Mouse (Mus musculus) induced T-regulatory cell, adult 2 months (primary cell): ENCODE results near the gene Rnaseh2a.

Source experiments
- DNase-seq: peaks from one replicate; pipeline ENCODE4 v3.0.0-alpha.2; 2012; ENCODE audit warnings: low read depth

Gene Rnaseh2a

GRCm38 (mm10) chr8:84969241-84970134 lies at the start of gene Rnaseh2a, which contains the start of the genes Gm49661 and Prdx2:
TSS of gene Rnaseh2a (minus strand) at chr8:84969767.
TSS of gene Gm49661 (minus strand) at chr8:84969433.
TSS of gene Prdx2 (plus strand) at chr8:84969587.
- peak; percentile 83 for DNase-seq

DNA sequence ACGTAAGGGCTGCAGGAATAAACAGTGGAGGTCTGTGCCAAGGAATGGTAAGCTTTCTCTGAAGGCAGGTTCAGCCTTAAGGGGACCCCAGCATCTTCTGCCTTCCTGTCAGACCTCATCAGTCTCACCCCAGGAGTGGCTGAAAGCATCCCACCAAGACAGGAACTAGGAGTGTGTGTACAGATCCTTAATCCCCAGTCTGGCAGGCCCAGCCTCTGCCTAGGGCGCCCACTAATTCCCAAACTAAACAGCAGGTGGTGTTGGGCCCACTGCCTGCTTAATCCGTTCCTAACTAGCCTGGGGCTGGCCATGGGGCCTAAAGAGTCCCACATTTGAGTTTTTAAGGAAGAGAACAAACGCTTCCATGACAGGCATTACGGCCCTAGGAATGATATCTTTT lies 47.6 kb upstream of the Rnaseh2a start:
- DNase-seq, result no peak

DNA sequence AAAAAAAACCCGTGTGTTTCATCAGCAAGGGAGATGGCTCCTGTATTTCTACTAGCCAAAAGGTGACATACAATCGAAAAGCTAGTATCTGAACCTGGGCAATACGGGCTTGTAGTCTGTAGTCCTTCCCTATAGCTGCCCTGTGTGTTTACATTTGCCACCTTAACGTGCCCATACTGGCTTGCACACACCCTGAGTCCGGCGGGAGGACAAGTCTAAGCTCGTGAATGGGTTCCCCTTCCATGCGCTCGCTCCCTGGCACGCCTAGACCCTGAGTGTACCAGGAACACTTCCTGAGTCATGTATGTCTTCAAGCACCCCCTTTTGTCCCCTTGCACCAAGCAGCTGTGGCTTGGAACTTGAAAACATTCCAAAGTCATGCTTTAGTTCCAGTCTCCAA lies 47.2 kb upstream of the Rnaseh2a start:
- no peak for DNase-seq

DNA sequence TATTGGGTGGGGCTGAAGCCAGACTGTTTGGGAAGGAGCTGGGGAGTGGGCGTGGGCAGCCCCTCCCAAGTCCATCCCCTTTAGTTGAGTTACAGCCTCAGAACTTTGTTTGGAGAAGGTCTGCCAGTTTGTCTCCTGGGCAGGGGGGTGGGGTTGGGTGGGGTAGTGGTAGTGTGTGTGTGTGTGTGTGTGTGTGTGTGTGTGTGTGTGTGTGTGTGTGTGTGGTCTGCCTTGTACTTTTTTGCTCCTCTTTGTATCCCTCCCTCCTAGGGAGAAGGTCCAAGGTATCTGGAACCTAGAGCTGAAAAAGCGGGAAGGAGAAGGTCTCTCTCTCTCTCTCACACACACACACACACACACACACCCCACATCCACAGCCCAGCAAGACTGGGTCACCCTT lies 44.9 kb upstream of the Rnaseh2a start, which contains the start of gene Best2:
Gene Best2, minus strand, starts transcription at position 101 of the 400 bp plus-strand sequence.
- no peak for DNase-seq

DNA sequence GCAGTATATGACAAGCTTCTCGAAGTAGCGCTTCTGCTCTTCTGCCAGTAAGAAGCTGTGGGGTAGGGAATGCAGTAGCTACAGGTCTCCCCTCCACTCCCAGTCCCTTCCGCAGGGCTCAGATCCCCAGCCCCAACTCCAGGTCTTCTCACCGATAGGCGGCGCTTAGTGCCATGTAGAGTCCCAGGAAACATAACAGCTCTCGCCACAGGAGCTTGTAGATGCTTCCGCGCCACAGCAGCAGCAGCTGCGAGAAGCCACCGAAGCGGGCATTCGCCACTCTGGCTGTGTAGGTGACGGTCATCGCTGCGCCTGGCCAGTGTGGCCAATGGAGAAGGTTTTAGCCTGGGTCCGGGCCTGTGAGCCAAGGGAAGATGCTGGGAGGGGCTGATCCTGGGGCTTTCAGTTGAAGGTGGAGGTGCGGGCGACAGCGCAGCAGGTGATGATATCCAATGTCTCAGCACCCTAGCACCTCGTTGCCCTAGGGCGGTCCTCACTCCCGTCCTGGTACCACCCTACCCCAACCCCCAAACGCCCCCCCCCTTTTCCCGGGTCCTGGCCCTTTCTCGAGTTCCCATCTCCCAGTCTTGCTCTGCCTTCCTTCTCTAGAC lies 43.8 kb upstream of the Rnaseh2a start:
- DNase-seq, result peak; percentile 89

DNA sequence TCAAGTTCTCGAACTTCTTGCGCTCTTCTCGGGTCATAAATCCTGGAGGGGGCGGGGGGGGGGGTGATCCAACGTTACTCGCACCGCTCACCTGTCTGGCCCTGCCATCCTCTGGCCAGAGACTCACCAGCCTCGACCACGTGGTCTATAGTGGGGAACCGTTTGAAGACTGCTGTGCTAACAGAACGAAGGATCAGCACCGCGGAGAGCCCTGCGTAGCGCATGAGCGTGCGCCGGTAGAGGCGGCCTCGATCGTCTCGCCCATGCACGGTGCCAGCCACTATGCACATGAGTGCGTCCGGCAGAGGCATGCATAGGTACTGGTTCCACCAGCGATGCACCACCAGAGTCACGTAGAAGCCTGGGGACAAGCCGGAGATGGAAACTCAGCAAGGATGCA lies 41.7 kb upstream of the Rnaseh2a start:
- DNase-seq, result no peak

DNA sequence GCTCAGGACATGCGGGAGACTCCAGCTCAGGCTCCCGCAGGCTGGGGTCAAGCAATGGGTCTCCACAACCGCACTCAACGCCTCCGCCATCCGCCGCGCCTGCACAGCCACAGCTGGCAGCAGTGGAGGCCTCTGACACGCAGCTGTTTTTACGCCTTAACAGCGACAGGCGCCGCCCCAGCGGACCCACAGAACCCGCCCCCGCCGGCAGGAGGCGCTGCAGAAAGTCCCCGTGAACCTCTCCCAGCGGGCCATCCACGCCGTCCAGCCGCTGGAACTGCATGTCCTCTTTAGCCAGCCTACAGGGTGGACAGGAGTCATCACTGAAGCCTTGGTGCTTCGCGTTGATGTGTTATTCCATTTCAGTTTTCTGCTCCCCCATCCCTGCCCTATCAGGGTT lies 38.1 kb upstream of the Rnaseh2a start:
- DNase-seq, result peak; percentile 72

GRCm38 (mm10) chr8:84997649-84998295 lies 28.2 kb upstream of the Rnaseh2a start:
- DNase-seq, result peak; percentile 93

DNA sequence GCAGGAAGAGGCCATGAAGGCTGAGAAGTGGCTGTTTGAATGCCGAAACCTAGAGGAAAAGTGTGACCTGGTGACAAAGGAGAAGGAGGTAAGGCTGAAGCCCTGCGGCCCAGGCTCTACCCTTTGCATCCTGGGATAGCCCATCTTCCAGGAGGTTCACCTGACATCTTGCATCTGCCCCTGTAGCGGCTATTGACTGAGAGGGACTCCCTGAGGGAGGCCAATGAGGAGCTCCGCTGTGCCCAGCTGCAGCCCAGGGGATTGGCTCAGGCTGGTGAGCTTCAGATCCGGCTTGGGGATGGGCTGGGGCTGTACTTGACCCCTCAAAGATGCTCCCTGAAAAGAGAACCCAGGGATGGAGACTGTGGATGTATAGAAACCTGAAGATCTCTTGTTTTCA lies 27.4 kb upstream of the Rnaseh2a start:
- DNase-seq, result no peak

GRCm38 (mm10) chr8:84995680-84996079 lies 26.1 kb upstream of the Rnaseh2a start:
- DNase-seq, result no peak

GRCm38 (mm10) chr8:84994375-84994774 lies 24.8 kb upstream of the Rnaseh2a start:
- DNase-seq, result no peak

- peak; percentile 82 for DNase-seq
These were observed 21.3 kb upstream of the Rnaseh2a start for GRCm38 (mm10) chr8:84990836-84991235.

GRCm38 (mm10) chr8:84990349-84990748 lies 20.8 kb upstream of the Rnaseh2a start, which contains the start of gene Hook2:
TSS of gene Hook2 (plus strand) at chr8:84990603.
- peak; percentile 100 for DNase-seq

- peak; percentile 96 for DNase-seq
These were observed 20.2 kb upstream of the Rnaseh2a start for GRCm38 (mm10) chr8:84989810-84990209.

DNA sequence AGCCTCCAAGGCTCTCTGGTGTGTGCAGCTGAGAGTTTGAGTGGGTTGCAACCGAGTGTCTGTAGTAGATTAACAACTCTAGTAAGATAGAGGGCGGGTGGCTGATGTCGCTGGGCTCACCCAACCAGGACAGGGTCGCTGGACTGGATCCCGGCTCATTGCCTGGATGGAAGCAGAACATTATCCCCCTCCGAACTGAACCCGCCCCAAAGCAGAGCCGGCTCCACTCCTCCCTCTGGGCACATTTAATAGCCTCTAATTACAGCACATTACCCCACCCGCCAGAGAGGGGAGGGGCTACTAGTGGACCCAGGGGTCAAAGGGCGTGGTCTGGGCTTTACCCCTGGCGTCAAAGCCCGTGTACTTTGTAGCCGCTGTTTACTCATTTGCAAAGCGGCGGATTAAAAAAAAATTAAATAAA lies 19.8 kb upstream of the Rnaseh2a start:
- no peak for DNase-seq

DNA sequence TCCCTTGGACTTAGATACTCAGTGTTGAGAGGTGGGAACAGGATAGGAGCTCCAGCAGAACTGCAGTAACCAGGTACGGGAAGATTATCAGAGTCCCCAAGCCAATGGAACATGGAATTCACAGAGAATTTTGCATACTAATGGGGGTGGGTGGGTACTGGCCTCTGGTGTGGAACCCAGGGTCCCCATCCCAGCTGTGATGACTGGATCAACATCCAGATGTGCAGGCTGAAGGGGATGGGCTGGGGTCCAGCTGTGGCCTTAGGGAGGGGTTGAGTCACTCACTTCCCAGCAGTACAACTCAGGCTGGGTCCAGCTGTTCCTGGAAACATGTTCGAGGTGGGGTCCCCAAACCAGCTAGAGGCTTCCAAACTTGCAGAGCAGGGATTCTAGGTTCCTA lies 18.3 kb upstream of the Rnaseh2a start:
- DNase-seq, result no peak

- peak; percentile 44 for DNase-seq
These were observed 17.8 kb upstream of the Rnaseh2a start for GRCm38 (mm10) chr8:84987388-84987787.

DNA sequence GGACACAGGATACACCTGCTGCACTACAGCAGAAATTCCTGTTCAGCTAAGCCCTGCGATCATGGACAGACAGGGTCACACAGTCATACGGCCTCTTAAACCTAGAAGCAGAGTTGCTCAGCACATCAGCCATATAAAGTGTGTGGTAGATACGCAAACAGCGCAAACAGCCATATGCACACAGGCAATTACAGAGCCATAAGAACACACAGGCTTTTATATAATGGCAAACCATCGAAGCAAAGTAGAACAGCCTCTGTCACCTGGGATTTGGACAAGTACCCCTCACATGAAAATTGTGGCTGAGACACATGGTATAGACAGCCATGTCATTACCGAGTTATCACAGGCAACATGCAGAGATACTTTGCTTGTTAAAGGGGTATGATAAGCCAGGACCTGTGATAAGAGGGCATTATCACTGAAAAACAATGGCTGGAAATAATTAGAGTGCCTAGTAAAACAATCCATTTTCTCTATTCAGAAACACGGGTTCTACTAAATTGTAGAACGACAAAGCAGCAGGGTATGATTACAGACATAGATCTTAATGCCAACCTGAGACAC lies 16.9 kb upstream of the Rnaseh2a start:
- DNase-seq, result no peak

- DNase-seq, result peak; percentile 99
These were observed 16.3 kb upstream of the Rnaseh2a start for GRCm38 (mm10) chr8:84985684-84986378.

DNA sequence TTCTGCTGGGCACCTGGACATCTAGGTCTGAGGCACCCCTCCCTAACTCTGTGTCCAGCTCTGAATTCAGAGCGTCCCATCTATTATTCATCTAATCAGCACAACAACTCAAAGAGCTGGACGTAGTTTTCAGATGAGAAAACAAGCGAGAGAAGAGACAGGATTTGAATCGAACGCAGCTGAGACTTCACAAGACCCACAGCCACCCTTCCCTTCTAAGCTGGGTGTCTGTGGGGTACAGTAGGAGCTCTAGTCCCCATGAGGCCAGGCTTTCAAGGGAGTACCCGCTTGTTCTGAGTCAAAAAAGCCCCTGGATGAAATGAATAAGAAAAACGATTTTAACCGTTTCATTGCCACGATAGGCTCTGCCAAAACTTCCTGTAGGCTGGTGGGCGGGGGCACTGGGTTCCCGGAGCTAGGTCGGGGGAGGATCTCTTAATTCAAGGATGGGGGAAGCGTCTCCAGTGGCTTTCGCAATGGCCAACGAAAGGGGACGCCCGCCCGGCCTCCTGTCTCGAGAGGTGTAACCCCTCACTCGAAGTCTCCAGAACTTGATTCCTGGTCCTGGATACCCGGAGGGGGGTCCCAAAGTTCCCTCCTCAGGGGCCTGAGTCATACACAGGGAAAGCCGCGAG lies 15.6 kb upstream of the Rnaseh2a start:
- peak; percentile 89 for DNase-seq
